Mouse (Mus musculus) liver, embryonic 14.5 days (tissue): ENCODE measurements at regions not wholly inside any gene's neighbourhood (a gene's known extent, or its start where the extent isn't known, plus 50 kb on each side); places are given as distances from the start of the nearest gene placed in this dataset.

Experiments used
- ATAC-seq: fragments of 200-750 bp; cut with Nextera tagmentation; 2 replicates; pipeline ENCODE4 v1.8.0; 2017; ENCODE audit warnings: moderate number of reproducible peaks, mild to moderate bottlenecking, moderate library complexity; ENCODE audit not compliant: insufficient read depth
- DNase-seq, 3 experiments: peaks; one replicate each; pipeline ENCODE4 v3.0.0-alpha.2; 2012 to 2013; ENCODE audit warnings: low read depth in 3 of 3, low spot score in 3 of 3
- H3K27ac ChIP-seq: fragments of 300-500 bp; sonication (generic); 2 replicates; pipeline ENCODE4 v1.5.1; 2014; ENCODE audit warnings: moderate library complexity, mild to moderate bottlenecking, control low read depth, inconsistent platforms
- H3K27me3 ChIP-seq: fragments of 300-500 bp; sonication (generic); 2 replicates; pipeline ENCODE4 v1.6.1; 2014; ENCODE audit warnings: mild to moderate bottlenecking, low read length, moderate library complexity; ENCODE audit not compliant: control insufficient read depth, insufficient read depth
- H3K36me3 ChIP-seq: fragments of 300-500 bp; sonication (generic); replicated peaks from 2 replicates; pipeline ENCODE4 v1.6.1; 2014; ENCODE audit warnings: low read depth; ENCODE audit not compliant: control insufficient read depth, insufficient read depth
- H3K4me1 ChIP-seq, 2 experiments: fragments of 200-500 bp in 1 of 2; fragments of 300-500 bp in 1 of 2; sonication (generic) in 1 of 2; replicated peaks; 2 replicates each; pipeline ENCODE4 v1.6.1; 2012 to 2014; ENCODE audit warnings: antibody characterized with exemption in 1 of 2, inconsistent platforms in 1 of 2, low read length in 1 of 2; ENCODE audit not compliant: control insufficient read depth in 2 of 2, insufficient read depth in 2 of 2
- H3K4me2 ChIP-seq: fragments of 300-500 bp; sonication (generic); 2 replicates; pipeline ENCODE4 v1.6.1; 2014; ENCODE audit warnings: low read depth, mild to moderate bottlenecking, control low read depth, moderate library complexity
- H3K4me3 ChIP-seq, 2 experiments: fragments of 200-500 bp in 1 of 2; fragments of 300-500 bp in 1 of 2; sonication (generic) in 1 of 2; 2 replicates each; pipeline ENCODE4 v1.5.1; 2012 to 2014; ENCODE audit warnings: low read depth in 2 of 2, low read length in 2 of 2, mild to moderate bottlenecking in 2 of 2, control low read depth in 1 of 2, inconsistent platforms in 1 of 2, moderate library complexity in 1 of 2; ENCODE audit not compliant: insufficient read depth in 1 of 2
- H3K9ac ChIP-seq: fragments of 300-500 bp; sonication (generic); replicated peaks from 2 replicates; pipeline ENCODE4 v1.6.1; 2014; ENCODE audit warnings: mild to moderate bottlenecking, control low read depth, moderate library complexity
- H3K9me3 ChIP-seq: fragments of 300-500 bp; sonication (generic); 2 replicates; pipeline ENCODE4 v1.6.1; 2016; ENCODE audit warnings: low read length, mixed read lengths; ENCODE audit not compliant: control insufficient read depth
- CTCF ChIP-seq: IDR thresholded peaks from 2 replicates; pipeline ENCODE4 v1.5.1; 2016; ENCODE audit warnings: antibody characterized with exemption, low read depth, control low read depth
- EP300 ChIP-seq: IDR thresholded peaks from 2 replicates; pipeline ENCODE4 v1.6.1; 2016; ENCODE audit warnings: antibody characterized with exemption, low read depth
- WGBS: fragments of 180-500 bp; shearing (Covaris S2); extraction: QIAGEN DNeasy Blood & Tissue Kit; methylation state at CpG from one replicate; pipeline ENCODE4 v1.1.7; 2014; ENCODE audit not compliant: insufficient replicate concordance; 5-methylcytosine and 5-hydroxymethylcytosine counted together

DNA sequence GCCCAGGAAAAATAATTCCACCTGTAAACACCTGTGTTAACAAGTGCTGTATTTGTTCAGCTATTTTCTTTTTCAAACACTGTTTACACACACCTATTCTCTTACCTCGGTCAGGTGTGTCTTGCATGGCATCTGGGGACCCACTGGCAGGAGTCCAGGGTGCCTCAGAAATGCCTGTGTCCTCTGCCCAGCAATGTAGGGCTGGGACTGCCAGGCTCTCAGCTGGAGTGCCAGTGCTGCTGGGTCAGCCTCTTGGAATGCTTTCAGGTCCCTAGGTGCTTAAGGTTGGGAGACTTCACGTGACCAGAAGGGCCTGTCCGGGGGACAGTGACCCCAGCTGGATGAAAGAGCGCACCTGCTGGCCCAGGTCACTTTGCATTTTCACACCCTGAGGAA lies 112.4 kb upstream of the Id2 start:
- ATAC-seq (no peak), DNase-seq (no peak)
- TF ChIP-seq CTCF (no peak), EP300 (no peak)
- no peak overlapping the region for H3K4me3 ChIP-seq
- H3K36me3 ChIP-seq = no peaks in the 10 kb centered on the region
- no peaks in the 10 kb centered on the region for H3K9me3 ChIP-seq
- no peaks in the 10 kb centered on the region; a peak in 1 of 4 replicates for H3K4me1 ChIP-seq
- WGBS = 50% methylated on average over 4 of the region's 4 CpGs
- no peak overlapping the region for H3K27ac ChIP-seq
- H3K4me2 ChIP-seq = no peak overlapping the region
- no peaks in the 10 kb centered on the region for H3K27me3 ChIP-seq
- H3K9ac ChIP-seq = no peak overlapping the region

DNA sequence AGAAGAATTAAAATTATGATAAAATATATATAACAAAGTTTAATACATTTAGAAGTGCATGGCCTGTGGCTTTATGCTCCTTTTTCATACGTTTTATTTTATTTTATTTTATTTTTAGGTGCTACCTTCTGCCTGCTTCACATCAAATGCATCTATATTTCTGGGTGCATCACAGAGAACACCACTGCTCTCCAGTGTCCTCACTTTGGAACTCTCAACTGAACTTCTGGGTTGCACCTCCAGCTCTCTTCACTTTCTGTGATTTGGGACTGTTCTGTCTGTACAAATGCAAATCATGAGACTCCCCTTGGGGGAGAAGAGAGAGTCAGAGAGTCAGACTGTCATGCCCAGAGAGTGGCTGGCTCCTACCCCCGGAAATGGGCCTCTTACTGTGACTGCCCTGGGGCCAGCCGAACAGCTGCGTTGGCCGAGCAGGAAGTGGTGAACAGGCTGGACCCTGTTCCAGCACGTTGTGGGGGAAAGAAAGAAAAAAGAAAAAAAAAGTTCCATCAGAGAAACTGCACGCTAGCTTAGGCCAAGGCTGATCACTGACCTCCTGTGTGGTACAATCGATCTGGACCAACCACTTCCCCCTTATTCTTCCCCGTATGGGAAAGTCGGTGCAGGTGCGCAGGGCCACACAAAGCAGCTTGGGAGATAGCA lies 111.9 kb upstream of the Id2 start:
- no peak overlapping the region for H3K27ac ChIP-seq
- WGBS = 12% methylated on average over 11 of the region's 11 CpGs
- no peaks in the 10 kb centered on the region for H3K9me3 ChIP-seq
- H3K36me3 ChIP-seq = no peaks in the 10 kb centered on the region
- H3K4me3 ChIP-seq = no peak overlapping the region
- DNase-seq = no peak
- no peaks in the 10 kb centered on the region; a peak in 1 of 4 replicates for H3K4me1 ChIP-seq
- H3K27me3 ChIP-seq = no peaks in the 10 kb centered on the region
- H3K9ac ChIP-seq = no peak overlapping the region
- TF ChIP-seq CTCF = no peak
- H3K4me2 ChIP-seq = no peak overlapping the region
- no peak for ATAC-seq

DNA sequence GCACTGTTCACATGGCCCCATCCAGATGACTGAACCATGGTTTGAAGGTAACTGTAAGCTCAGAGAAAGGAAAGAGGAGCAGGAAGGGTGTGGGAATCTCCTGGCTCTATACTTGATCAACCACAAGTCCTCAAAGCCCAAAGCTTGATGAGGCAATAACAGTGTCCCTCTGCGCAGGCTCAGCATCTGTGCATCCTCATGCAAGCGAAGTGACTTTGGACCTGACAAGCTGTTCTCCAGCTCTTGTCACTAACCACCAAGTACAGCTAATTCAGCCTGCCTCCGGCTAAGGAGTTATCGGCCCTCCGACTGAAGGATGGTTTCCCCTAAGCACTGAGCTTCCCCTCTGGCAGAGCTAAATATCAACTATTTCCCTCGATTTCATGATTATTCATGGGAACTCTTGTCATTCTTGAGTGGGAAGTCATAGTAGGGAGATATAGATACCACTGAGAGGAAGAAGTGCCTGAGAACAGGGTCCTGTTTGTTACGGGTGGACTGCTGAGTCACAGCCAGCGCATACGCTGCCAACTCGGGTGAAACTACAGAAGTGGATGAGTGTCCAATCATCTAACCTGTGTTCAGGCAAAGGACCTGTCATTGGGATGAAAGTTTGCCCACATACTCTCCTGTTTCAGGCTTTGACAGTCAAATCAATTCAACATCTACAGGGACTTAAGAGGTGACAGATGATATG lies 106.6 kb upstream of the Id2 start:
- DNase-seq = no peak
- H3K36me3 ChIP-seq = no peaks in the 10 kb centered on the region
- H3K27ac ChIP-seq = no peak overlapping the region
- WGBS = 47% methylated on average over 10 of the region's 10 CpGs
- TF ChIP-seq EP300 (no peak), CTCF (no peak)
- H3K4me1 ChIP-seq = no peaks in the 10 kb centered on the region; a peak in 1 of 4 replicates
- no peak for ATAC-seq
- H3K9ac ChIP-seq = no peak overlapping the region
- no peaks in the 10 kb centered on the region for H3K27me3 ChIP-seq
- no peak overlapping the region for H3K4me2 ChIP-seq
- no peak overlapping the region for H3K4me3 ChIP-seq
- no peaks in the 10 kb centered on the region for H3K9me3 ChIP-seq

DNA sequence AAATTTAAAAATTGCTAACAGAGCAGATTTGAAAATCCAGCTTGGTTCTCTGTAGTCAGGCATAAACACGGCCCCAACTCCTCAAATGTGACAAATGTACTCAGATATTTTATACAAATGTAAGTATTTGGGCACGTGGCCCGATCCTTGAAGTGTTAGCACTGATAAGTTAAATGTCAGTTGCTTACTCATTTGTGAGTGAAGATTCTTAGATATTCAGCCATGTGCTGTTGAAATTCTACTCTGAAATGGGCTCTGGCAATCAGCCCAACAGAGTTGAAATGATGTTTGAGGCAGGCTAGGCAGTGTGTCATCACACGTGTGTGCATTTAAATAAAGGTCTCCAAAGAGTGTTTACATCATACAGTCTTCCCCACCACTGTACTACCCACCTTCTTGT lies 103.2 kb upstream of the Id2 start:
- H3K4me1 ChIP-seq = peaks cover 0 to 3% of the 10 kb centered on the region in 2 experiments; a peak in 2 of 4 replicates

DNA sequence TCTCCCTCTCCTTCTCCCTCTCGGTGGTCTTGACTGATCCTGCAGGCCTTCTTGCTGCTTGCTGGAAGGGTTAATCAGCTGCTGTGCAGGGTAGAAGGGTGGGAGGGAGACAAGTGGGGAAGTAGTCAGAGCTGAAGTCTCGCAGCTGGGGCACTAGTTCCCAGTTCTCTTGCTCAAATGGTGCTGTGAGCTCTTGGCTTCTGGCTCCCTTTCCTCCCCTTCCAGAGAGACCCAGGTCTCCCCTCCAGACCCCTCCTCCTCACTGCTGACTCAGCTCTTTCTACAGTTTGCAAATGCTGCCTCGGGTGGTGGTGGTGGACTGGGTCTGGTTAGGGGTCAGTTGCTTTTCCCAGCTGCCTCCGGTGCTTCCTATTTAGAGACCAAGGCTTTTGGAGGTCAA lies 100.8 kb upstream of the Id2 start:
- ATAC-seq (no peak), DNase-seq (no peak)

More for the DNA sequence above, 103.2 kb upstream of the Id2 start:
- ATAC-seq = no peak
- H3K9ac ChIP-seq = no peak overlapping the region
- no peaks in the 10 kb centered on the region for H3K9me3 ChIP-seq
- TF ChIP-seq CTCF = no peak
- no peak for TF ChIP-seq EP300
- H3K27me3 ChIP-seq = no peaks in the 10 kb centered on the region
- 45% methylated on average over 4 of the region's 4 CpGs for WGBS
- DNase-seq = no peak
- no peak overlapping the region for H3K27ac ChIP-seq
- H3K36me3 ChIP-seq = no peaks in the 10 kb centered on the region
- H3K4me3 ChIP-seq = no peak overlapping the region
- no peak overlapping the region for H3K4me2 ChIP-seq

More for the DNA sequence above, 100.8 kb upstream of the Id2 start:
- Histone ChIP-seq H3K4me2 (no peak overlapping the region), H3K9ac (no peak overlapping the region), H3K9me3 (no peaks in the 10 kb centered on the region), H3K4me3 (no peak overlapping the region), H3K27me3 (no peaks in the 10 kb centered on the region), H3K4me1 (peaks cover 0 to 3% of the 10 kb centered on the region in 2 experiments; a peak in 2 of 4 replicates), H3K36me3 (no peaks in the 10 kb centered on the region), H3K27ac (no peak overlapping the region)
- no peak for TF ChIP-seq EP300
- no peak for TF ChIP-seq CTCF
- WGBS = 22% methylated on average over 4 of the region's 4 CpGs
